Mouse (Mus musculus) embryo, embryonic 9.5 days (tissue): ENCODE results near the gene Ankrd13d.

Experiments
- DNase-seq: peaks from one replicate; pipeline ENCODE4 v3.0.0-alpha.2; 2017; ENCODE audit errors: extremely low spot score

Ankrd13d gene

DNA sequence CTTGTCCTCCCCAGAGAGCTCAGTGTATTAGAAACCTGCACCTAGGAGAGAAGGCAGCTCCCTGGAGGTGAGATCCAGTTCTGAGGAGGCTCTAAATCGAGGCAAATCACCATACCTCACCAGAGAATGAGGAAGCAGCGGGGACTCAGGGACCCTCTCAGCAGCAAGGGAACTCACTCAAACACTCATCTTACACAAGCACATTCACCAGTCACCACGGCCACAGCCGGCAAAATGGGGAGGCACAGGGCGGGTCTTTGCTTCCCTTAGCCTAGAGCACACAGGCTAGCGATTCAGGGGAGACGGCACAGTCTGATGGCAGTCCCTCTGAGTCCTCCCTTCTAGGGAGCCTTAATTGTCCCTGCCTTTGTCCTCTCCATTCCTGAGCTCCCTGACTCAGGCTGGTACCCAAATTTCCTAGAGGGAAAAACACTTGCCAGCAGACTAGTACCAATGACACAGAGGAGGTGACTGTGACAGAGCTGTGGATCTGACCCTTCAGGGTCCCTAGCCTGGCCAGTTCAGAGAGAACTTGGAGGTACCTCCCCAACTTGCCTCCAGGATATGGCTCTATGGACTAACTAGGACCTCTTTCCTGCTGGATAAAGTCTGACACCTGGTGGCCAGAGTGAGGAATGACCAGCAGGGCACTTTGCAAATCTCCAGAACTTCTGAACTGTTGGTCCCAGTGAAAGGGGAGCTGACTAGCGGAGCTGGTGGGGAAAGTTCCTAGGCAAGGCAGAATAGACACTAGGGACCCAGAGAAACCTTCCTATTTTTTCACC is 54.9 kb downstream of the Ankrd13d start:
- DNase-seq = peak; percentile 80

DNA sequence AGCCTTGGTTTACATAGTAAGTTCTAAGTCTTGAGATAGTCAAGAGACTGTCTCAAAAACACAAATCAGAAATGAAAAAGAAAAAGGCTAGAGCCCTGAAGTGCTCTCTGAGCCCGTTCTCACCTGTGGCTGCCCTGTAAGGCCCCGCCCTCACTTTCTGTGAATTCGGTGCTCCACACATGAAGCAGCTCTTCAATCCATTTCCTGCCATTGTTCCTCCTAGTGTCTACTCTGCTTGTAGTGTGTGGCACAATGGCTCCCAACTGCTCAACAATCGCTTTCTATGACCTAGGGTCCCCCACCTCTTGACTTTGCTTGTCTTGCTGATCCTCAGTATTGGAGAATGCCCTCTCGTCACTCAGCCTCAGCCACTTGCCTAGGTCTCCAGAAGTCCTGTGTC is 55.5 kb downstream of the Ankrd13d start:
- no peak for DNase-seq

DNA sequence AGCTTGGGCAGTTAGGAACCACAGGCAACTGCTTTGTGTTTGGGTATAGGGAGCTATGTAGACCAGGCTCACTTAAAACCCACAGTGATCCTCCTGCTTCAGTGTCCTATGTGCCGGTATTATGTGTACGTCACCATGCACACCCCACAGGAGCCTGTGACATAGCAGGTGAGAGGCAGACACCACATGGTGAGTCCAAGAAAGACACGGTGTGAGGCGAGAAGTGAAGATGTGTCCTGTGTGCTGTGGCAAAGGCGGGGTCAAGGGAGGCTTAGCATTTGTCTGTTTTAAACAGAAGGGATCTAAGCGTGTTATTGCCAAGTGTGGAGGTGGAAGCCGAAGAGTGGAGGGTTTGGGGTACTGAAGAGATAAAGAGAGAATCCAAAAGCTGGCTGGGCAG is 56.2 kb downstream of the Ankrd13d start:
- no peak for DNase-seq

DNA sequence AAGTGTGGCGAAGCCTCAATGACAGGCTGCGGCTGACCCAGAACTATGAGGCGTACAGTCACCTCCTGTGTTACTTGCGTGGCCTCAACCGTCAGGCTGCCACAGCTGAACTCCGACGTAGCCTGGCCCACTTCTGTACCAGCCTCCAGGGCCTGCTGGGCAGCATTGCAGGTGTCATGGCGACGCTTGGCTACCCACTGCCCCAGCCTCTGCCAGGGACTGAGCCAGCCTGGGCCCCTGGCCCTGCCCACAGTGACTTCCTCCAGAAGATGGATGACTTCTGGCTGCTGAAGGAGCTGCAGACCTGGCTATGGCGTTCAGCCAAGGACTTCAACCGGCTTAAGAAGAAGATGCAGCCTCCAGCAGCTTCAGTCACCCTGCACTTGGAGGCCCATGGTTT is 60.8 kb downstream of the Ankrd13d start:
- DNase-seq = no peak

DNA sequence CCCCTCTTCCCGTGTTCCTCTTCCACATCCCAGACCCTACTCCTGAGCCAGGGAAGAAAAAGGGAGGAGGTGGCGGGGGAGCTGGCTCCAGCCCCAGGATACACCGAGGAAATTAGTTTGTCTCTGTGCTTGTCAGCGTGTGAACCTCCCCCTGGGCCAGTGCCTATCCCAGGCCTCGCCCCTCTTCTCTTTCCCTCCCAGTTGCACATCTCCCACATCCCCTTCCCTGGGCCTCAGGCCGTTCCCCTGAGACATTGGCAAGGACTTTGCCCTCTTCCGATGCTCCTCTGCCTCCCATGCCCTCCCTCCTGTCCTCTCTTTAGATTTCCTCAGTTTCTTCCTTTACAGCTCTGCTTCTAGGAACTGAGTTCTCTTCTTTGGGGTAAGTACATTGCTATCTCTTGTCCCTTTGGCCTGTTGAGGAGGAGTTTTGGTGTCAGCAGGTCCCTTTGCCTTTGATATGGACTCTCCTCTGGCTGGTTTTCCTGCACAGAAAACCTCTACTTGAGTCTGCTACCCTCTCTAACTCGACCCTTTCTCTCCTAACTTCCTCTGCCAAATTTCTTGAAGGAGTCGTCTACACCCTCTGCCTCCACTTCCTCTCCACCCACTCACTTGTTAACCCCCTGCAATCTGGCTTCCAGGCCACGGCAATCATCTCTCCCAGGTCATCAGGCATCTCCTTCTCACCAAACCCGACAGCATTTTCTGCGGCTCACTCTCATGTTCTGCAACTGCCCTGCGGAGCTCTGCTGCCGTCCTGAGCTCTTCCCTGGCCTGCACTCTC is 61.8 kb downstream of the Ankrd13d start:
- DNase-seq = no peak

DNA sequence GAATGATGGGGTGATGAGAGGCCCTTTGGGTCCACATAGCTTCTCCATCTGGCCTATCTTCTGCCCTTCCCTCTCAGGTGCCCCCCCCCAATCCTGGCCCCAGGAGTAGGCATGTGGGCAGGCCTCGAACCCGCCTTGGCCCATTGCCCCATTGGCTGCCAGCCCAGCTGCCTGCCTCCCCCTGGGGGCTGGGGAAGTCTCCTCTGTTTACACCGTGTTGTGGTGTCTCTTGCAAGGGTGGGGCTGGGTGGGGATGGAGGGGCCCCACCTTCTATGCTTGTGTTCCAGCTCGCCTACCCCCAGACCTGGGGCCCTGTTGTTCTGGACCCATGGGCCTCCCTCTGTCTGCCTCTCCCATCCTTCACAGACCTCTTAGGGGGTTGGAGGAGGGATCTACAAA is 62.5 kb downstream of the Ankrd13d start:
- no peak for DNase-seq
